In the genomic region with DNA sequence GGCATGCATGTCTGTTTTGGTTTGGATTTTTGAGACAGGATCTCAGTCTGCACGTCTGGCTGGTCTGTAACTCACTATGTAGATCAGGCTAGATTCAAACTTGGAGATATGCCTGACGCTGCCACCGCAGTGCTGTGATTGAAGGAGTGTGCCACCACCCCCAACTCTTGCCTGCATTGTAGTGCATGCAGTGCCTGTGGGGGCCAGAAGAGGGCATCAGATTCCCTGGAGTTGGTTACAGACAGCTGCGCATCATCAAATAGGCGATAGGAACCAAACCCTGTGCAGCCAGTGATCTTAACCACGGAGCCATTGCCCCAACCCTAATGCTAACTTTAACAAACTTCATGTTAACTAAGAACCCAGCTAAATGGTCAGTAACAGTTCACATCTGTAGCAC, we compare ENCODE assay signal across 25 mouse cellular contexts. TPM values are rescaled to one million over a fixed set of nuclear protein-coding genes. Genes with fewer than 3 reads are reported as not detected.
DNase-seq lines count a peak whose midpoint lies in the region; ATAC-seq and TF ChIP-seq lines count a peak whose summit lies in the region.
"Had no signal": no experiment of that assay in that cellular context is flagged by ENCODE, and none has a peak within 500 bp of the region (broad histone marks: within the 10 kb centered on the region; RNA-seq: fewer than 3 reads in every experiment).

No protein-coding gene starts in this region.

- no peak overlapping the region for H3K4me3 ChIP-seq in layer of hippocampus, adult 2 months
- H3K4me3 ChIP-seq in embryonic facial prominence, embryonic 10.5 days: no peak overlapping the region
- H3K4me3 ChIP-seq: embryonic facial prominence, embryonic 12.5 days; forebrain, embryonic 15.5 days; heart, embryonic 10.5 days; hindbrain, embryonic 12.5 days had no signal

- no peak for ATAC-seq in inflammation-experienced regulatory T-cells, adult 6 months
- ATAC-seq: forebrain, embryonic 15.5 days; hindbrain, embryonic 16.5 days; Patski had no signal

- WGBS in embryonic facial prominence, embryonic 10.5 days: 81% methylated on average over 6 of the region's 6 CpGs

- peak; percentile 41 for TF ChIP-seq CTCF in layer of hippocampus, adult 2 months (conservative IDR thresholded peaks at IDR 0.05)

- DNase-seq in layer of hippocampus, adult 2 months (ENCODE audit: low spot score in 2 of 2): no peak
- no peak for DNase-seq in layer of hippocampus, postnatal 10 days (ENCODE audit: low spot score in 2 of 2)
- DNase-seq in A20 (ENCODE audit: low read depth, low spot score) (peak; percentile 7), ES-CJ7 (ENCODE audit: low read depth, low spot score) (peak; percentile 62), ZHBTc4 (ENCODE audit: low read depth, low spot score) (peak; percentile 74)
- no peak for DNase-seq in kidney, postnatal 14 days
- DNase-seq in embryonic facial prominence, embryonic 10.5 days (ENCODE audit: low spot score): no peak
- DNase-seq: adrenal gland, postnatal 14 days; cerebellum, adult 2 months; cerebellum, postnatal 10 days; gastrocnemius, postnatal 10 days; heart, adult 18-20 months; heart, postnatal 10 days; heart, postnatal 4 days had no signal

- H3K4me1 ChIP-seq in embryonic facial prominence, embryonic 10.5 days: peaks cover 15% of the 10 kb centered on the region
- H3K4me1 ChIP-seq: embryonic facial prominence, embryonic 12.5 days; heart, embryonic 10.5 days had no signal

- no peak overlapping the region for H3K27ac ChIP-seq in layer of hippocampus, adult 2 months
- H3K27ac ChIP-seq in embryonic facial prominence, embryonic 10.5 days (replicated peaks): no peak overlapping the region
- H3K27ac ChIP-seq: embryonic facial prominence, embryonic 12.5 days; forebrain, embryonic 15.5 days; heart, embryonic 10.5 days; hindbrain, embryonic 12.5 days had no signal

- peaks cover 32% of the 10 kb centered on the region for H3K27me3 ChIP-seq in embryonic facial prominence, embryonic 10.5 days (replicated peaks; ENCODE audit: low read depth, poor library complexity, severe bottlenecking)
- H3K27me3 ChIP-seq: embryonic facial prominence, embryonic 12.5 days; forebrain, embryonic 15.5 days had no signal

- peaks cover 14% of the 10 kb centered on the region for H3K9me3 ChIP-seq in embryonic facial prominence, embryonic 10.5 days
- H3K9me3 ChIP-seq: forebrain, embryonic 15.5 days had no signal

- no peaks in the 10 kb centered on the region for H3K36me3 ChIP-seq in embryonic facial prominence, embryonic 10.5 days (replicated peaks)
- H3K36me3 ChIP-seq: embryonic facial prominence, embryonic 12.5 days; forebrain, embryonic 15.5 days; heart, embryonic 10.5 days; hindbrain, embryonic 12.5 days had no signal

RNA-seq across cellular contexts. Expression of a gene that starts 49.9 kb away (rescaled TPM):
- not detected for total RNA-seq in layer of hippocampus, adult 2 months (2021)
- not detected for total RNA-seq in layer of hippocampus, postnatal 10 days (2021)
- not detected for polyA plus RNA-seq in inflammation-experienced regulatory T-cells, adult 6 months (2017; shearing (Covaris generic))
- polyA plus RNA-seq in embryonic facial prominence, embryonic 10.5 days (2016; fragmentation: Nextera tagmentation; extraction: Ambion mirVana): 3.4 and 5.5 TPM in 2 replicates
- total RNA-seq: CH12.LX; gastrocnemius, postnatal 10 days; gastrocnemius, postnatal 4 days; heart, adult 18-20 months; heart, postnatal 10 days; heart, postnatal 4 days had no signal
- polyA plus RNA-seq: cerebellum, adult 2 months; forebrain, embryonic 15.5 days; heart, embryonic 14.5 days; intestine, embryonic 14.5 days; Patski had no signal

Comparison
In these comparisons a context has a peak if more than half of its experiments do, and no peak if none do; other contexts are left out.
1. DNase-seq: peak in A20 (single experiment), ES-CJ7 (single experiment) and ZHBTc4 (single experiment); none in layer of hippocampus, adult 2 months (0 of 2), layer of hippocampus, postnatal 10 days (0 of 2), kidney, postnatal 14 days (single experiment) and embryonic facial prominence, embryonic 10.5 days (single experiment).